Mouse (Mus musculus) embryonic facial prominence, embryonic 10.5 days (tissue): ENCODE data around the gene Mmaa. TPM values are rescaled to one million over a fixed set of nuclear protein-coding genes. Genes with fewer than 3 reads are reported as not detected.
A peak's percentile ranks its signal among the peaks of the same experiment; 100 is the strongest.

Experiments used
- DNase-seq: peaks from one replicate; pipeline ENCODE4 v3.0.0-alpha.2; 2017; ENCODE audit warnings: low spot score
- H3K27ac ChIP-seq: fragments of 300-500 bp; sonication (generic); replicated peaks from 2 replicates; pipeline ENCODE4 v1.5.1; 2016; ENCODE audit warnings: mild to moderate bottlenecking
- H3K27me3 ChIP-seq: fragments of 300-500 bp; sonication (generic); replicated peaks from 2 replicates; pipeline ENCODE4 v1.6.1; 2016; ENCODE audit warnings: low read depth, mild to moderate bottlenecking; ENCODE audit not compliant: poor library complexity, severe bottlenecking
- H3K36me3 ChIP-seq: fragments of 300-500 bp; sonication (generic); replicated peaks from 2 replicates; pipeline ENCODE4 v1.6.1; 2016; ENCODE audit warnings: mild to moderate bottlenecking, moderate library complexity
- H3K4me1 ChIP-seq: fragments of 300-500 bp; sonication (generic); 2 replicates; pipeline ENCODE4 v1.6.1; 2016
- H3K4me3 ChIP-seq: fragments of 300-500 bp; sonication (generic); 2 replicates; pipeline ENCODE4 v1.5.1; 2016; ENCODE audit warnings: mild to moderate bottlenecking, moderate library complexity
- H3K9me3 ChIP-seq: fragments of 300-500 bp; sonication (generic); 2 replicates; pipeline ENCODE4 v1.6.1; 2016; ENCODE audit warnings: mild to moderate bottlenecking
- WGBS: fragments of 180-500 bp; shearing (Covaris S2); methylation state at CpG from one replicate; pipeline ENCODE4 v1.1.7; 2016; 5-methylcytosine and 5-hydroxymethylcytosine counted together
- polyA plus RNA-seq: library from polyadenylated mRNA; unstranded; fragments of >200 nt; fragmentation: Nextera tagmentation; extraction: Ambion mirVana; gene quantifications from 2 replicates; pipeline ENCODE4 v1.2.1, GENCODE M21; 2016

The Mmaa gene
- polyA plus RNA-seq, 1 experiment from 2014 or later: 9.6 TPM

DNA sequence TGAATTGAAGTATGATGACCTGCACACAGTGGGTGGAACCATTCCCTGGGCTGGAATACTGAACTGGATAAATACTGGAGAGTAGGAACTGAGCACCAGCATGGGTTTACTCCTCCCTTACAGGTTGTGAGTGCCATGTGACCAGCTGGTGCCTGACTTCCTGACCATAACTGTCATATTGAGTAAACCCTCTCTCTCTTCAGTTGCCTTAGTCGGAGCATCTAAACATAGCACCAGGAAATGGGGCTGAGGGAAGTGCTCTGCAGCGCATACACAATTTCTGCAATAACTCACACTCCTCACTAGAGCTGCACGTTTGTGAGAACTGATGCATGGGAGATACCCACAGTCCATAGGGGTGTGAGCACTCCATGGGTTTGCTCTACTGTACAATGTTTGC lies 55.4 kb downstream of the Mmaa start:
- Histone ChIP-seq H3K27me3 (no peaks in the 10 kb centered on the region), H3K36me3 (no peaks in the 10 kb centered on the region), H3K27ac (no peak overlapping the region), H3K9me3 (no peaks in the 10 kb centered on the region), H3K4me3 (no peak overlapping the region), H3K4me1 (no peaks in the 10 kb centered on the region)
- 86% methylated on average over 3 of the region's 3 CpGs for WGBS
- DNase-seq: no peak

DNA sequence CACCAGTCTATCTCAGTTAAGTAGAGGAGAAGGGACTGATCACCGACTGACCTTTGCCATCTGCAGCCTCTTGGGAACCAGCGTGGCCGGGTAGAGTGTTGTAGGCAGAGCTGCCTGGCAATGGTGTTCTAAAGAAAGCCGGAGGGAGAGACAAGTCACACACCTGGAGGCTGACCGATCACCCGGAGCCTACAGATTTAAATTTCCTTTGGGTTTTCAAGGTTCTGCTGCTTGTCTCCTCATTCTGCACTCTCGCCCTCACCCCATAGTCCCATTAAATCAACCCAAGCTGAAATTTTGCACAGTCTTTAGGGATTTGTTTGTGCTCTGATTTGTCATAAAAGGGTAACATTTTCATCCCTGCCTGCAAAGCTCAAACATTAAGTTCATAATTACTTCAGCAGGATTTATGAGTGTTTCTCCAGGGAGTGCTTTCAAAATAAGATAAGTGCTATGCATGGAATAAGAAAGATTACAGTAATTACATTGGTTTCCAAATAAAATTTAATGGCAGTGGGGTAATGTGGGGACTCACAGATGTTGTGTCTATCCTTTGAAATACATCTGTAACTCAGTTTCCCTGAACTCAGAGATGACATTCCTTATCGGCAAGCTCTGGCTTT lies 65.4 kb downstream of the Mmaa start:
- Histone ChIP-seq H3K27ac (no peak overlapping the region), H3K27me3 (no peaks in the 10 kb centered on the region), H3K9me3 (peaks cover 5% of the 10 kb centered on the region; the same call in 1 of the 2 replicates), H3K36me3 (no peaks in the 10 kb centered on the region), H3K4me3 (no peak overlapping the region), H3K4me1 (no peaks in the 10 kb centered on the region; the same call in 1 of the 2 replicates)
- 90% methylated on average over 8 of the region's 8 CpGs for WGBS
- no peak for DNase-seq

DNA sequence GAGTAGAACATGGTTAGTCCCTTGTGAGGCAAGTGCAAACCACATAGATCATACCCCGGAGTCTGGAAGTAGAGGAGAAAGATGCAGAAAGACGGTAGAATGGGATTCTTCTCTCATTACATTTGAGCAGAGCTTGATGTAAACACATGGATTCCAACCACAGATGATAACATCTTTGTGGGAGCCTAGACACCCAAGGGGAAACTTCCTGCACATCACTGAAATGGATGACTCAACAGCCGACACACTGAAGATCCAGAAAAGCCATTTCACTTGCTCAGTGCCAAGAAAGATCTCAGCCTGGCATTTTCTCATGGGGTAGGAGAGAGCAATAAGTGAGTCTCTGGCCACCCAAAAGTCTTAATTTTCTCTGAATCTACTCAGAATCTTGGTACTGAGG lies 66.8 kb downstream of the Mmaa start:
- Histone ChIP-seq H3K36me3 (no peaks in the 10 kb centered on the region), H3K4me1 (peaks cover 9% of the 10 kb centered on the region), H3K27ac (no peak overlapping the region), H3K9me3 (peaks cover 5% of the 10 kb centered on the region; the same call in 1 of the 2 replicates), H3K4me3 (no peak overlapping the region), H3K27me3 (no peaks in the 10 kb centered on the region)
- 90% methylated on average over 3 of the region's 3 CpGs for WGBS
- DNase-seq: no peak

DNA sequence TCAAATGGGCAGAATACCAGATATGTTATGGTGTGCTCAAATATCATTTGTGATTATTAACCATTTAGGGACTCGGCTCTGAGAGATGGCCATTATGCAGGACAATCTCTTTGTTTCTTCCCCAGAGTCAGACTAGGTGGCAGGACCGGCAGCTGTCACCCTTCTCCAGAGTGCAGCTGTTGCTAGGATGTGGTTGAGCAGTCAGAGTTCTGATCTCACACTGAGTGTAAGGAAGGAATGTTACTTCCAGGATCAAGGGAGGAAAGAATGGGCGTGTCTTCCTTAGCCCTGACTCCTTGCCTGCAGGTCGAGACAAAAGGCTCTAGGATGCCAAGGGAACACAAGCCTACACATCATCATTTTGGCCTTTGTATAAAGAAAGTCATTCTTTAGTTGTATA lies 67.5 kb downstream of the Mmaa start:
- Histone ChIP-seq H3K4me3 (no peak overlapping the region), H3K4me1 (peaks cover 16% of the 10 kb centered on the region), H3K27ac (no peak overlapping the region), H3K36me3 (no peaks in the 10 kb centered on the region), H3K27me3 (no peaks in the 10 kb centered on the region), H3K9me3 (peaks cover 5% of the 10 kb centered on the region; the same call in 1 of the 2 replicates)
- WGBS: 83% methylated on average over 4 of the region's 4 CpGs
- DNase-seq: peak; percentile 5

DNA sequence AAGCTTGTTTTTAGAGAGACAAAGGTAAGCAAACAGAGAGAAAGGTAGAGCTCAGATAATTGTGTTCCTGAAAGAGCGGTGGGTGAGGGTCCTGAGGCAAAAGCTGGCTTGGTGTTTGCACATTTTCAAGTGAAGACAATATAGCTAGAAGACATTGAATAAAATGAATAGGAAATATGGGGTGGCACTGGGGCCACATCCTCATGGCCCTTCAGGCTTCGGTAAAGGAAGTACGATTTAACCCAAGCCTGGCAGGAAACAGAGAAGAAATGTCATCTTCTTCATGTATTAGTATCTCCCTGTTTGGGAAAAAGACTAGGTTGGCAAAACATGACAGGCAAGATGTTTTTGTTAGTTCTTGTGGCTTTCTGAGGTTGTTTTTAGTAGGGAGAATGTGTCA lies 68.7 kb downstream of the Mmaa start:
- 90% methylated on average over 3 of the region's 3 CpGs for WGBS
- no peak overlapping the region for H3K27ac ChIP-seq
- H3K27me3 ChIP-seq: no peaks in the 10 kb centered on the region
- H3K36me3 ChIP-seq: no peaks in the 10 kb centered on the region
- H3K4me3 ChIP-seq: no peak overlapping the region
- H3K9me3 ChIP-seq: peaks cover 5% of the 10 kb centered on the region; the same call in 1 of the 2 replicates
- no peak for DNase-seq
- H3K4me1 ChIP-seq: peaks cover 20% of the 10 kb centered on the region

DNA sequence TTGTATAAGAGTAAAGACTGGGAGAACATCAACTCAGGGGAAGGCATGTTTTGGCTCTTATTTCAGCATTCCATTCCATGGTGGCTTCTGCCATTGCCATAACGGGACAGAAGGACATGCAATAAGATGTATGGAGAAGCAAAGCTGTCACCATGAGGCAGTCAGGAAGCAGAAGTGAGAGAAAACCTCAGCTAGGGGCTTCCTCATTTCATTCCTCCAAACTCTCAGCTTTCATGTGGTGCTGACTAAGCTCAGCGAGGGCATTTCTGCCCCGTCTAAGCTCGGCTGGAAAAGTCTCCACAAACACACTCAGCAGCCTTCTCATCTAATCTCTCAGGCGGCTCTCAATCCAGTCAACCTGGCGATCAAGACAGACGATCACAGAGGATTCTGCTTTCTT lies 69.2 kb downstream of the Mmaa start:
- H3K9me3 ChIP-seq: peaks cover 5% of the 10 kb centered on the region; the same call in 1 of the 2 replicates
- H3K27ac ChIP-seq: no peak overlapping the region
- H3K4me3 ChIP-seq: no peak overlapping the region
- H3K36me3 ChIP-seq: no peaks in the 10 kb centered on the region
- no peaks in the 10 kb centered on the region for H3K27me3 ChIP-seq
- peak; percentile 4 for DNase-seq
- H3K4me1 ChIP-seq: peaks cover 20% of the 10 kb centered on the region
- WGBS: 86% methylated on average over 7 of the region's 7 CpGs

DNA sequence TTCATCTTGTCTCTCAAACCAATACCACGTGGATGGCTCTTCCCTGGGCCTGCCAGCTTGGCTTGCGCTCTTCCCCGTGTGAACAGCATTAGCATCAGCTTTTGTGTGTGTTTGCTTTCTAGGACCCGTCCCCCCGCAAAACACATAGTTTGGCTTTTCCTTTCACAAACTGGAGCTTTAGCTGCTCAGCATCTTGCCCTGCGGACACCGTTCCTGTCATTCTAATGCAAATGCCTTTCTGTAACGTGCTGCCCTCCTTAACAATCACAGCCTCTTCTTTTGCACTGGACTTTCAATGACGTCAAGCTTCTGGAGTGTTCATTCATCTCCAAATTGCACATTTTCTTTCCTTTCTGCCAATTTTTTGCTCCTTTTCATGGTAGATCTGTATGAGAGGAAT lies 70.4 kb downstream of the Mmaa start:
- no peaks in the 10 kb centered on the region for H3K27me3 ChIP-seq
- WGBS: 66% methylated on average over 9 of the region's 9 CpGs
- H3K4me1 ChIP-seq: peaks cover 20% of the 10 kb centered on the region
- DNase-seq: no peak
- peaks cover 5% of the 10 kb centered on the region; the same call in 1 of the 2 replicates for H3K9me3 ChIP-seq
- H3K27ac ChIP-seq: peak overlapping the region; percentile 48; the same call in 1 of the 2 replicates
- H3K36me3 ChIP-seq: no peaks in the 10 kb centered on the region
- no peak overlapping the region for H3K4me3 ChIP-seq

DNA sequence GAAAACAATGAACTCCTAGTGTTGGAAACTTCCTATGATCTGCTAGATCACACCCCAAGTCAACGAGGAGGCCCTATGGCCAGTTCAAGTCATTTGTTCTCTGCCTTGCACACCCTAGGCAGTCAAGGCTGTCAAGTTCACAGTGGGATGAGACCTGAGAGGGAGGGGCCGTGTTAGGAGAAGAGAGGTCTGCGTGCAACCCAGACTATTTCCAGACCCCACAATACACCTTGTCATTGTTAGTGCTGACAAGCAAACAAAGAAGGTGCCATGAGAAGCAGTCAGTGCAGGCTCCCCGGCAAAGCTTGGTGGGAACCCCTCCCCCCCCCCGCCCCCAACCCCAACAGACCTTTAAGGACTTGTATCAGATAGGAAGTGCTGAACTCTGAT lies 72.0 kb downstream of the Mmaa start:
- Histone ChIP-seq H3K4me3 (no peak overlapping the region), H3K36me3 (no peaks in the 10 kb centered on the region), H3K9me3 (peaks cover 5% of the 10 kb centered on the region; the same call in 1 of the 2 replicates), H3K27ac (peak overlapping the region; percentile 44; the same call in 1 of the 2 replicates), H3K27me3 (no peaks in the 10 kb centered on the region), H3K4me1 (peaks cover 20% of the 10 kb centered on the region)
- 84% methylated on average over 5 of the region's 5 CpGs for WGBS
- no peak for DNase-seq

DNA sequence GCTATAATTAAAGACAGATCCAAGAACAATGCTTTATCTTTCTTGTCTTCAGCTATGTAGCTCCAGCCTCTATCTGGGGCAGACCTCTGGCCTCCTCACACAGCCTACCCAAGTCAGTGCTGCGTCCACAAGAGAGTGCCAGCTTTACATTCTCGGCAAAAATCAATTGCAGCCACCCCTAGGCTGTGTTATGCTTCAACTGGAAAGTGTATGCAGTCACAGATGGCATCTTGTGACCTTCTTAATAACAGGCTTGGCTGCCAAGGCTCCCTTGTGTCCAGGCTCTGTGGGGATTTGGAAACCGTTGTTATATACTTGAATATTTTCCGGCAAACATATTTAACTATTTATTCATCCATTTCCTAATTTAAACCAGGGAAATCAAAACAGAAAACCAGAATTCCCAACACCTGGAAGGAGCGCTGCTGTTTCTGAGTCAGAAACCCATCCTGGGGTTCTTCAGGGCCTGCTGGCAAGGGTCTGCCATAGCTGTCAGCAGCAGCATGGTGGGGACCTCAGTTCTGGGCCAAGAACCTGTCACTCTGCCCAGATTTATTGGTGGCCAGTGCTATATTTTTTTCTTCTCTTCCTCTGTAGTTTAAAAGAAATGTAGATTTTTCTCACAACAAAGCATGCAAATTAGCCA lies 72.5 kb downstream of the Mmaa start:
- no peaks in the 10 kb centered on the region for H3K36me3 ChIP-seq
- H3K4me3 ChIP-seq: no peak overlapping the region
- H3K4me1 ChIP-seq: peaks cover 20% of the 10 kb centered on the region
- peaks cover 5% of the 10 kb centered on the region; the same call in 1 of the 2 replicates for H3K9me3 ChIP-seq
- H3K27ac ChIP-seq: peak overlapping the region; percentile 44; the same call in 1 of the 2 replicates
- 46% methylated on average over 5 of the region's 5 CpGs for WGBS
- peak; percentile 23 for DNase-seq
- no peaks in the 10 kb centered on the region for H3K27me3 ChIP-seq

Other genes with a start within 250 kb of the Mmaa start
- not detected in 2 replicates for gene 1700011L22Rik, start 46.4 kb downstream of the Mmaa start, polyA plus RNA-seq
- 41.5 and 42.8 TPM in 2 replicates for gene Smad1, start 104.6 kb upstream of the Mmaa start, polyA plus RNA-seq